13 mouse cellular contexts compared by ENCODE assay signal in genomic region chr12:69541663-69542062, GRCm38 (mm10). TPM values are rescaled to one million over a fixed set of nuclear protein-coding genes. Genes with fewer than 3 reads are reported as not detected.
DNase-seq lines count a peak whose midpoint lies in the region; ATAC-seq and TF ChIP-seq lines count a peak whose summit lies in the region.
"Had no signal": no experiment of that assay in that cellular context is flagged by ENCODE, and none has a peak within 500 bp of the region (broad histone marks: within the 10 kb centered on the region; RNA-seq: fewer than 3 reads in every experiment).

No protein-coding gene starts in this region.

- H3K4me3 ChIP-seq in heart, adult 2 months, result no peak overlapping the region
- H3K4me3 ChIP-seq in heart, embryonic 10.5 days, result no peak overlapping the region
- H3K4me3 ChIP-seq in heart, embryonic 14.5 days (ENCODE audit: control insufficient read depth in 1 of 2, insufficient read depth in 1 of 2, low read depth in 1 of 2, low read length in 2 of 2), result no peak overlapping the region
- H3K4me3 ChIP-seq in liver, embryonic 14.5 days (ENCODE audit: insufficient read depth in 1 of 2, low read depth in 2 of 2, low read length in 2 of 2), result no peak overlapping the region
- H3K4me3 ChIP-seq: myocyte had no signal

- WGBS in heart, adult 2 months, result 37% methylated on average over 8 of the region's 8 CpGs
- WGBS in heart, embryonic 10.5 days, result 53% methylated on average over 8 of the region's 8 CpGs
- WGBS in heart, embryonic 14.5 days, result 52% methylated on average over 8 of the region's 8 CpGs
- WGBS in liver, embryonic 14.5 days (ENCODE audit: insufficient replicate concordance), result 12% methylated on average over 8 of the region's 8 CpGs

- no peak for ATAC-seq in heart, embryonic 14.5 days (ENCODE audit: insufficient number of reproducible peaks, insufficient read depth, low FRiP score, low read depth)
- peak; percentile 28; the same call in 1 of the 2 replicates for ATAC-seq in liver, embryonic 14.5 days (ENCODE audit: insufficient read depth)
- ATAC-seq: forebrain, embryonic 16.5 days; inflammation-experienced regulatory T-cells, adult 6 months had no signal

- no peaks in the 10 kb centered on the region for H3K79me2 ChIP-seq in heart, adult 2 months (replicated peaks; ENCODE audit: control insufficient read depth, insufficient read depth, low read length)

- H3K27me3 ChIP-seq in heart, adult 2 months (ENCODE audit: control insufficient read depth, insufficient read depth, low read length), result no peaks in the 10 kb centered on the region
- H3K27me3 ChIP-seq in heart, embryonic 10.5 days (ENCODE audit: insufficient read depth, poor library complexity, severe bottlenecking), result no peaks in the 10 kb centered on the region
- no peaks in the 10 kb centered on the region for H3K27me3 ChIP-seq in heart, embryonic 14.5 days (ENCODE audit: control insufficient read depth, insufficient read depth, low read length)
- H3K27me3 ChIP-seq in liver, embryonic 14.5 days (ENCODE audit: control insufficient read depth, insufficient read depth, low read length), result no peaks in the 10 kb centered on the region

- 0 out of 2 replicates have a peak, but pooled peaks have one; percentile 31 for TF ChIP-seq POLR2A in heart, adult 2 months (IDR thresholded peaks at IDR 0.05; ENCODE audit: insufficient read depth, low read depth, low read length)

- H3K4me2 ChIP-seq in heart, embryonic 14.5 days (ENCODE audit: low read length), result peak overlapping the region; percentile 5; the same call in 1 of the 2 replicates
- H3K4me2 ChIP-seq in liver, embryonic 14.5 days (ENCODE audit: low read depth), result peak overlapping the region; percentile 45

- H3K9me3 ChIP-seq in heart, embryonic 10.5 days, result no peaks in the 10 kb centered on the region
- no peaks in the 10 kb centered on the region for H3K9me3 ChIP-seq in heart, embryonic 14.5 days (ENCODE audit: control insufficient read depth, low read length)
- no peaks in the 10 kb centered on the region for H3K9me3 ChIP-seq in liver, embryonic 14.5 days (ENCODE audit: control insufficient read depth, low read length)

- no peak overlapping the region for H3K9ac ChIP-seq in heart, adult 2 months (ENCODE audit: low read depth, low read length)
- no peak overlapping the region for H3K9ac ChIP-seq in heart, embryonic 14.5 days (ENCODE audit: low read length)
- H3K9ac ChIP-seq in liver, embryonic 14.5 days (replicated peaks), result no peak overlapping the region

- H3K4me1 ChIP-seq in heart, adult 2 months (ENCODE audit: control insufficient read depth, insufficient read depth, low read length), result peaks cover 19% of the 10 kb centered on the region
- peaks cover 27% of the 10 kb centered on the region for H3K4me1 ChIP-seq in heart, embryonic 10.5 days
- peaks cover 23 to 24% of the 10 kb centered on the region in 2 experiments for H3K4me1 ChIP-seq in heart, embryonic 14.5 days (ENCODE audit: control insufficient read depth in 2 of 2, insufficient read depth in 2 of 2, low read length in 2 of 2)
- H3K4me1 ChIP-seq in liver, embryonic 14.5 days (replicated peaks; ENCODE audit: control insufficient read depth in 2 of 2, insufficient read depth in 2 of 2, low read length in 1 of 2), result peaks cover 3 to 37% of the 10 kb centered on the region in 2 experiments

- TF ChIP-seq EP300 in heart, adult 2 months (IDR thresholded peaks at IDR 0.05; ENCODE audit: insufficient read depth, low read depth, low read length), result no peak
- no peak for TF ChIP-seq EP300 in liver, embryonic 14.5 days (IDR thresholded peaks at IDR 0.05; ENCODE audit: low read depth)

- no peaks in the 10 kb centered on the region for H3K36me3 ChIP-seq in heart, adult 2 months (ENCODE audit: control insufficient read depth, insufficient read depth, low read length)
- H3K36me3 ChIP-seq in heart, embryonic 10.5 days, result no peaks in the 10 kb centered on the region
- H3K36me3 ChIP-seq in heart, embryonic 14.5 days (ENCODE audit: control insufficient read depth, insufficient read depth, low read length), result no peaks in the 10 kb centered on the region
- H3K36me3 ChIP-seq in liver, embryonic 14.5 days (replicated peaks; ENCODE audit: control insufficient read depth, insufficient read depth, low read depth), result no peaks in the 10 kb centered on the region

- no peak for TF ChIP-seq CTCF in heart, adult 2 months (IDR thresholded peaks at IDR 0.05)
- no peak for TF ChIP-seq CTCF in liver, embryonic 14.5 days (IDR thresholded peaks at IDR 0.05; ENCODE audit: low read depth)

- DNase-seq in heart, adult 2 months, result peak in 1 of 2 experiments; percentile 42
- DNase-seq in heart, embryonic 10.5 days (ENCODE audit: low spot score), result no peak
- peak; percentile 25 for DNase-seq in 416B (ENCODE audit: low read depth)
- DNase-seq in liver, embryonic 14.5 days (ENCODE audit: low read depth in 3 of 3, low spot score in 3 of 3), result peak in 2 of 3 experiments; percentile 36 to 41
- no peak for DNase-seq in cerebellum, adult 18-20 months
- no peak for DNase-seq in right cerebral cortex, postnatal 4 days
- no peak for DNase-seq in retina, postnatal 1 day
- DNase-seq: adrenal gland, postnatal 14 days; cerebellum, adult 11 months had no signal

- peak overlapping the region; percentile 47; the same call in 1 of the 2 replicates for H3K27ac ChIP-seq in heart, adult 2 months
- no peak overlapping the region for H3K27ac ChIP-seq in heart, embryonic 10.5 days
- H3K27ac ChIP-seq in heart, embryonic 14.5 days (replicated peaks in 1 of 2; ENCODE audit: control insufficient read depth in 1 of 2, insufficient read depth in 1 of 2, low read depth in 2 of 2, low read length in 2 of 2), result peak overlapping the region in 1 of 2 experiments; percentile 45; a peak in 1 of 4 replicates
- no peak overlapping the region for H3K27ac ChIP-seq in liver, embryonic 14.5 days

- intact Hi-C loops in heart, adult 2 months (cut with DNase I), result no loop called here

RNA-seq across cellular contexts. Expression of gene Vcpkmt, which starts 41.2 kb away (rescaled TPM):
- 1 to 10 TPM; 3.5 TPM for total RNA-seq in heart, adult 2 months (2021)
- polyA plus RNA-seq in heart, adult 2 months (2012; rRNA removed), result 2.0 TPM in 2 replicates
- polyA plus RNA-seq in heart, embryonic 10.5 days (2016; fragmentation: Nextera tagmentation; extraction: Ambion mirVana), result 33.0 and 35.7 TPM in 2 replicates
- 14.2 and 15.4 TPM in 2 replicates for polyA plus RNA-seq in heart, embryonic 14.5 days (2014; fragmentation: Nextera tagmentation; extraction: Ambion mirVana)
- 3.9 and 7.4 TPM in 2 replicates for polyA plus RNA-seq in liver, embryonic 14.5 days (2012; rRNA removed)
- polyA plus RNA-seq in liver, embryonic 14.5 days (2014; fragmentation: Nextera tagmentation; extraction: Ambion mirVana), result 12.4 and 13.8 TPM in 2 replicates

Comparison
In these comparisons a context has a peak if more than half of its experiments do, and no peak if none do; other contexts are left out.
1. DNase-seq: peak in 416B (single experiment) and liver, embryonic 14.5 days (2 of 3); none in heart, embryonic 10.5 days (single experiment), cerebellum, adult 18-20 months (0 of 2), right cerebral cortex, postnatal 4 days (single experiment) and retina, postnatal 1 day (single experiment).